Mouse (Mus musculus) hindbrain, embryonic 11.5 days (tissue): Measurements from ENCODE around the gene Nicn1. TPM values are rescaled to one million over a fixed set of nuclear protein-coding genes. Genes with fewer than 3 reads are reported as not detected.

Experiments
- ATAC-seq: fragments of 200-750 bp; cut with Nextera tagmentation; 2 replicates; pipeline ENCODE4 v1.8.0; 2017; ENCODE audit warnings: mild to moderate bottlenecking, moderate TSS enrichment, moderate library complexity; ENCODE audit not compliant: low FRiP score
- DNase-seq: peaks from one replicate; pipeline ENCODE4 v3.0.0-alpha.2; 2015; ENCODE audit warnings: low spot score
- H3K27ac ChIP-seq: fragments of 300-500 bp; sonication (generic); 2 replicates; pipeline ENCODE4 v1.5.1; 2014; ENCODE audit warnings: mild to moderate bottlenecking, low read depth, low read length
- H3K27me3 ChIP-seq: fragments of 300-500 bp; sonication (generic); 2 replicates; pipeline ENCODE4 v1.6.1; 2014; ENCODE audit warnings: mild to moderate bottlenecking, low read length, moderate library complexity, mixed read lengths; ENCODE audit not compliant: control insufficient read depth, insufficient read depth
- H3K36me3 ChIP-seq: fragments of 300-500 bp; sonication (generic); 2 replicates; pipeline ENCODE4 v1.6.1; 2014; ENCODE audit warnings: mild to moderate bottlenecking, low read length, moderate library complexity, mixed read lengths; ENCODE audit not compliant: control insufficient read depth, insufficient read depth
- H3K4me1 ChIP-seq: fragments of 300-500 bp; sonication (generic); replicated peaks from 2 replicates; pipeline ENCODE4 v1.6.1; 2014; ENCODE audit warnings: low read length, mixed read lengths; ENCODE audit not compliant: control insufficient read depth, insufficient read depth
- H3K4me2 ChIP-seq: fragments of 300-500 bp; sonication (generic); replicated peaks from 2 replicates; pipeline ENCODE4 v1.6.1; 2014; ENCODE audit warnings: mild to moderate bottlenecking, low read depth, low read length
- H3K4me3 ChIP-seq: fragments of 300-500 bp; sonication (generic); 2 replicates; pipeline ENCODE4 v1.5.1; 2014; ENCODE audit warnings: low read depth, low read length
- H3K9ac ChIP-seq: fragments of 300-500 bp; sonication (generic); 2 replicates; pipeline ENCODE4 v1.6.1; 2014; ENCODE audit warnings: low read depth, low read length
- H3K9me3 ChIP-seq: fragments of 300-500 bp; sonication (generic); 2 replicates; pipeline ENCODE4 v1.6.1; 2016; ENCODE audit warnings: low read length; ENCODE audit not compliant: control insufficient read depth
- WGBS: fragments of 180-500 bp; shearing (Covaris S2); extraction: QIAGEN DNeasy Blood & Tissue Kit; methylation state at CpG from one replicate; pipeline ENCODE4 v1.1.7; 2014; 5-methylcytosine and 5-hydroxymethylcytosine counted together
- polyA plus RNA-seq: library from polyadenylated mRNA; unstranded; fragments of >200 nt; fragmentation: Nextera tagmentation; extraction: Ambion mirVana; gene quantifications from 2 replicates; pipeline ENCODE4 v1.2.1, GENCODE M21; 2014

Nicn1 gene
- polyA plus RNA-seq, 1 experiment from 2014 or later = 66.4 TPM

GRCm38 (mm10) chr9:108343835-108344234 lies 53.6 kb downstream of the Nicn1 start:
- Histone ChIP-seq H3K27ac (no peak overlapping the region), H3K27me3 (no peaks in the 10 kb centered on the region), H3K9ac (no peak overlapping the region), H3K4me1 (peaks cover 10% of the 10 kb centered on the region; the same call in 1 of the 2 replicates), H3K9me3 (no peaks in the 10 kb centered on the region), H3K4me3 (no peak overlapping the region), H3K36me3 (no peaks in the 10 kb centered on the region), H3K4me2 (no peak overlapping the region)
- 100% methylated on average over 1 of the region's 1 CpGs for WGBS
- DNase-seq (no peak), ATAC-seq (no peak)

GRCm38 (mm10) chr9:108344471-108344870 lies 54.2 kb downstream of the Nicn1 start:
- H3K27me3 ChIP-seq = no peaks in the 10 kb centered on the region
- 81% methylated on average over 4 of the region's 4 CpGs for WGBS
- H3K9me3 ChIP-seq = no peaks in the 10 kb centered on the region
- no peak for DNase-seq
- ATAC-seq = no peak
- H3K9ac ChIP-seq = no peak overlapping the region
- no peak overlapping the region for H3K4me3 ChIP-seq
- no peaks in the 10 kb centered on the region for H3K36me3 ChIP-seq
- no peak overlapping the region for H3K27ac ChIP-seq
- peaks cover 10% of the 10 kb centered on the region; the same call in 1 of the 2 replicates for H3K4me1 ChIP-seq
- no peak overlapping the region for H3K4me2 ChIP-seq

Other genes with a start within 250 kb of the Nicn1 start
- gene Gmppb, start 241.2 kb upstream of the Nicn1 start, polyA plus RNA-seq = 18.9 and 20.4 TPM in 2 replicates
- gene Amigo3, start 237.3 kb upstream of the Nicn1 start, polyA plus RNA-seq = 1.6 and 1.8 TPM in 2 replicates
- 0.25 TPM in 2 replicates for gene Mst1, start 210.0 kb upstream of the Nicn1 start, polyA plus RNA-seq
- 24.3 and 26.5 TPM in 2 replicates for gene Rnf123, start 207.1 kb upstream of the Nicn1 start, polyA plus RNA-seq
- gene Apeh, start 195.8 kb upstream of the Nicn1 start, polyA plus RNA-seq = 54.3 and 55.3 TPM in 2 replicates
- 3.9 and 4.4 TPM in 2 replicates for gene Bsn, start 100.0 kb upstream of the Nicn1 start, polyA plus RNA-seq
- gene Dag1, start 26.5 kb upstream of the Nicn1 start, polyA plus RNA-seq = 51.0 and 52.0 TPM in 2 replicates
- gene Amt, start 6.4 kb downstream of the Nicn1 start, polyA plus RNA-seq = 20.5 and 23.8 TPM in 2 replicates
- 270 and 295 TPM in 2 replicates for gene Rhoa, start 15.7 kb downstream of the Nicn1 start, polyA plus RNA-seq
- gene Tcta, start 15.7 kb downstream of the Nicn1 start, polyA plus RNA-seq = 31.0 and 35.0 TPM in 2 replicates
- gene Gpx1, start 48.5 kb downstream of the Nicn1 start, polyA plus RNA-seq = 821 and 840 TPM in 2 replicates
- gene Usp4, start 57.4 kb downstream of the Nicn1 start, polyA plus RNA-seq = 131 and 143 TPM in 2 replicates
- 1.0 and 1.8 TPM in 2 replicates for gene 1700102P08Rik, start 102.4 kb downstream of the Nicn1 start, polyA plus RNA-seq
- 1.3 and 1.6 TPM in 2 replicates for gene Ccdc36, start 138.1 kb downstream of the Nicn1 start, polyA plus RNA-seq
- gene BC048562, start 146.1 kb downstream of the Nicn1 start, polyA plus RNA-seq = not detected in 2 replicates
- gene Ccdc71, start 170.1 kb downstream of the Nicn1 start, polyA plus RNA-seq = 44.1 TPM in 2 replicates
- gene Klhdc8b, start 171.2 kb downstream of the Nicn1 start, polyA plus RNA-seq = 23.8 and 28.8 TPM in 2 replicates
- 11.3 and 13.4 TPM in 2 replicates for gene Lamb2, start 189.3 kb downstream of the Nicn1 start, polyA plus RNA-seq
- gene Usp19, start 200.2 kb downstream of the Nicn1 start, polyA plus RNA-seq = 58.9 and 60.4 TPM in 2 replicates
- gene Qars, start 217.3 kb downstream of the Nicn1 start, polyA plus RNA-seq = 98.1 and 101 TPM in 2 replicates
- 154 and 166 TPM in 2 replicates for gene Qrich1, start 226.4 kb downstream of the Nicn1 start, polyA plus RNA-seq